Mouse (Mus musculus): ENCODE measurements around the gene Mmp7.

The Mmp7 gene

GRCm38 (mm10) chr9:7744156-7744555 is 52.3 kb downstream of the Mmp7 start:
- DNase-seq (ENCODE audit: low spot score), result no peak

DNA sequence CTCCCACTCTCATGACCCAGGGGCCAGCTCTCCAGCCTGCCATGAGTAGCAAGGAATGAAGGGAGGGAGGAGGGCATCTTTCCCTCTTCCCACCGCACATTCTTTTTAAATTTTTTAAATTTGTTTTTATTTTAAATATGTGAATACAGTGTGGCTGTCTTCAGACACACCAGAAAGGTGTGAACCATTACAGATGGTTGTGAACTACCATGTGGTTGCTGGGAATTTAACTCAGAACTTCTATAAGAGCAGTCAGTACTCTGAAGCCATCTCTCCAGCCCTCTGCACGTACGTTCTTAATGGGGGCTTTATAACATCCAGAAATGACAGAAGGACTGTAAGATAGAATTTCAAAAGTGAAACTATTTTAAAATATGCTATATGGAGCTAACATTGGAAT is 57.0 kb downstream of the Mmp7 start:
- DNase-seq (ENCODE audit: low spot score), result no peak
